33 mouse cellular contexts compared by ENCODE assay signal in genomic region chr16:97926381-97926780, GRCm38 (mm10).
"Had no signal": no experiment of that assay in that cellular context is flagged by ENCODE, and none has a peak within 500 bp of the region (broad histone marks: within the 10 kb centered on the region; RNA-seq: fewer than 3 reads in every experiment).

No protein-coding gene starts in this region.

- H3K9me3 ChIP-seq: heart, embryonic 12.5 days; heart, embryonic 13.5 days; heart, embryonic 15.5 days; hindbrain, embryonic 10.5 days; hindbrain, embryonic 12.5 days; hindbrain, embryonic 13.5 days; hindbrain, embryonic 15.5 days; intestine, embryonic 15.5 days; kidney, embryonic 15.5 days had no signal

- H3K4me2 ChIP-seq: heart, embryonic 12.5 days; heart, embryonic 13.5 days; heart, embryonic 15.5 days; hindbrain, embryonic 12.5 days; hindbrain, embryonic 13.5 days; hindbrain, embryonic 14.5 days; hindbrain, embryonic 15.5 days; intestine, embryonic 15.5 days; kidney, embryonic 15.5 days had no signal

- H3K4me3 ChIP-seq: heart, embryonic 12.5 days; heart, embryonic 13.5 days; heart, embryonic 15.5 days; hindbrain, embryonic 10.5 days; hindbrain, embryonic 12.5 days; hindbrain, embryonic 13.5 days; hindbrain, embryonic 15.5 days; intestine, embryonic 15.5 days; kidney, embryonic 15.5 days; layer of hippocampus, adult 2 months; left cerebral cortex, adult 2 months had no signal

- ATAC-seq: hindbrain, embryonic 16.5 days; hindbrain, postnatal 0 days; inflammation-experienced regulatory T-cells, adult 6 months; intestine, embryonic 15.5 days; intestine, embryonic 16.5 days; intestine, postnatal 0 days had no signal

- H3K27ac ChIP-seq: heart, embryonic 13.5 days; heart, embryonic 15.5 days; hindbrain, embryonic 10.5 days; hindbrain, embryonic 12.5 days; hindbrain, embryonic 13.5 days; hindbrain, embryonic 14.5 days; hindbrain, embryonic 15.5 days; hindbrain, postnatal 0 days; intestine, embryonic 15.5 days; kidney, embryonic 15.5 days; kidney, postnatal 0 days; layer of hippocampus, adult 2 months; left cerebral cortex, adult 2 months had no signal

- H3K36me3 ChIP-seq: heart, embryonic 12.5 days; heart, embryonic 13.5 days; heart, embryonic 15.5 days; hindbrain, embryonic 10.5 days; hindbrain, embryonic 12.5 days; hindbrain, embryonic 13.5 days; hindbrain, embryonic 15.5 days; intestine, embryonic 15.5 days; kidney, embryonic 15.5 days had no signal

- H3K27me3 ChIP-seq: heart, embryonic 12.5 days; heart, embryonic 13.5 days; heart, embryonic 15.5 days; hindbrain, embryonic 13.5 days; hindbrain, embryonic 15.5 days; intestine, embryonic 15.5 days; kidney, embryonic 15.5 days had no signal

- DNase-seq: heart, postnatal 10 days; heart, postnatal 36 days; heart, postnatal 4 days; kidney, adult 11 months; kidney, adult 18-20 months; kidney, adult 2 months; kidney, adult 8-10 months; kidney, adult 9 months; kidney, postnatal 10 days; kidney, postnatal 14 days; kidney, postnatal 25 days; kidney, postnatal 36 days; kidney, postnatal 4 days; layer of hippocampus, adult 9-11 months; layer of hippocampus, postnatal 36 days had no signal

- H3K9ac ChIP-seq: heart, embryonic 12.5 days; heart, embryonic 13.5 days; heart, embryonic 15.5 days; hindbrain, embryonic 12.5 days; hindbrain, embryonic 13.5 days; hindbrain, embryonic 14.5 days; hindbrain, embryonic 15.5 days; intestine, embryonic 15.5 days; kidney, embryonic 15.5 days had no signal
